Mouse (Mus musculus) cortical plate, adult 2 months (tissue): ENCODE data around the gene Pomp.

Experiments used
- CTCF ChIP-seq: fragments of 200-500 bp; IDR thresholded peaks from 2 replicates; pipeline ENCODE4 v1.5.1; 2011; ENCODE audit warnings: mild to moderate bottlenecking, control low read depth, low read length; ENCODE audit not compliant: insufficient read depth; ENCODE audit errors: extremely low read depth
- POLR2A ChIP-seq: fragments of 200-500 bp; IDR thresholded peaks from 2 replicates; pipeline ENCODE4 v1.6.1; 2011; ENCODE audit warnings: mild to moderate bottlenecking, low read length, control low read depth; ENCODE audit not compliant: insufficient read depth; ENCODE audit errors: extremely low read depth

DNA sequence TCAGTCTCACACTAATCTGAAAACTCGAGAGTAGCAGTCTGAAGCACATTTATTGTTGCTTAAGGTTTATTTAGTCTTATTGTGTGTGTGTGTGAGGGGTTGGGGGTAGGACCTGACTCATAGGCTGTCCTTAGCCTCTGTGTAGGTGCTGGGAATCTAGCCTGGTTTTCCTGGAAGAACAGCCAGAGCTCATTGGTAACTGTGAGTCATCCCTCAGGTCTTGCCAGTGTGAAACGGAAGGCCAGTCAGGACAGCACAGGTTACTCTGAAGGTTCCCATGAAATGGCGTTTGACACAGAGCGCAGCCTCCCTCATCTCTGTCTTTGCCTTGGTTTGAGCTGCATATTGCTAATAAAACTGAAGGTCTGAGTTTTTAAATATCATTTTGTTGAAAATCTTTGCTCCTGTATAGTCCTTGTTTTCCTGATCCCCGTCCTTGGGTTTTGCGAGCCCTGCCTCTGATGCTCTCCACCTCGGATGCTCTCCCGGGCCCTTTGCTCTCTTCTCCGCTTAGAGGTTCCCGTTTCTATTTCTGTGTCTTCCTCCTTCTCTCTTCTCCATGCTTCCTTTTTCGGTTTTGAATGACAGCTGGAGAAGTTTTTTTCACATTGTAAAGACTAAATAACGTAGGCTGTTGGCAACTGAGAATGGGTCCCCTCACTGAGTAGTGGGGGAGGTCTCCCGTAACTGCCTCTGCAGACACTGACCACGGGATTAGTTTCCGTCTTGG lies 11.0 kb downstream of the Pomp start:
- TF ChIP-seq CTCF (no peak), POLR2A (no peak)
